Comparison of ENCODE assay signal across 10 mouse cellular contexts in the genomic region with DNA sequence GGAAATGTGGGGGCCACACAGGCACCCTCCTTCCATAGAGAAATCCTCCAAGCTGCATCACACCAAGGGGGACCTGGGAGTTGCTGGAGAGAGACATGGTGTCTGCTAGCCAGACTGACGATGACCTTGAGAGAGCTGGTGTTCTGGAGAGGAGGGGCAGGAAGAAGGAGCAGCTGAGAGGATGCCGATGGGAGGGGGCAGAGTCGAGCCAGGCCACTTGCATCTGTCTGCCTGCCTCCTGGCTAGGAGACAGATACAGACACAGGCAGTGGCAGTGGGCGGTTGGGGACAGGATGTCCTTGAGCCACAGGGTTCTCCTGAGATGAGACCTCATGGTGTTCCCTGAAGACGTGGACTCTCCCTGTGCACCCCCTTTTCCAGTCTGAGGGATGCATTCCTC. TPM values are rescaled to one million over a fixed set of nuclear protein-coding genes. Genes with fewer than 3 reads are reported as not detected.
DNase-seq lines count a peak whose midpoint lies in the region; ATAC-seq and TF ChIP-seq lines count a peak whose summit lies in the region.
"Had no signal": no experiment of that assay in that cellular context is flagged by ENCODE, and none has a peak within 500 bp of the region (broad histone marks: within the 10 kb centered on the region; RNA-seq: fewer than 3 reads in every experiment).

No protein-coding gene starts in this region.

- DNase-seq in hindbrain, embryonic 10.5 days (ENCODE audit: low spot score): peak; percentile 40
- peak; percentile 74 for DNase-seq in gastrocnemius, postnatal 25 days
- DNase-seq in kidney, adult 2 months: peak; percentile 79
- DNase-seq in lung, postnatal 0 days (ENCODE audit: low spot score): peak; percentile 59
- no peak for DNase-seq in frontal cortex, postnatal 10 days (ENCODE audit: low spot score in 2 of 2)

- 0 out of 2 replicates have a peak, but pooled peaks have one; percentile 8 for TF ChIP-seq EP300 in lung, postnatal 0 days (IDR thresholded peaks at IDR 0.05)

- H3K9me3 ChIP-seq in hindbrain, embryonic 10.5 days: no peaks in the 10 kb centered on the region
- no peaks in the 10 kb centered on the region for H3K9me3 ChIP-seq in hindbrain, embryonic 12.5 days (replicated peaks)
- no peaks in the 10 kb centered on the region for H3K9me3 ChIP-seq in lung, postnatal 0 days (ENCODE audit: low read length)
- H3K9me3 ChIP-seq: neural tube, embryonic 13.5 days had no signal

- peaks cover 73% of the 10 kb centered on the region for H3K4me1 ChIP-seq in hindbrain, embryonic 10.5 days (replicated peaks)
- peaks cover 65% of the 10 kb centered on the region for H3K4me1 ChIP-seq in hindbrain, embryonic 12.5 days
- H3K4me1 ChIP-seq in kidney, adult 2 months (ENCODE audit: control insufficient read depth, insufficient read depth, low read length): peaks cover 9% of the 10 kb centered on the region
- peaks cover 15% of the 10 kb centered on the region for H3K4me1 ChIP-seq in lung, postnatal 0 days (ENCODE audit: insufficient read depth, low read depth, low read length)

- no peaks in the 10 kb centered on the region for H3K36me3 ChIP-seq in hindbrain, embryonic 10.5 days
- no peaks in the 10 kb centered on the region for H3K36me3 ChIP-seq in hindbrain, embryonic 12.5 days
- no peaks in the 10 kb centered on the region for H3K36me3 ChIP-seq in kidney, adult 2 months (ENCODE audit: control insufficient read depth, insufficient read depth, low read length)
- H3K36me3 ChIP-seq in lung, postnatal 0 days (ENCODE audit: insufficient read depth, low read length): no peaks in the 10 kb centered on the region
- H3K36me3 ChIP-seq: neural tube, embryonic 13.5 days had no signal

- TF ChIP-seq POLR2A in kidney, adult 2 months (IDR thresholded peaks at IDR 0.05; ENCODE audit: low read depth, low read length): no peak

- H3K9ac ChIP-seq in hindbrain, embryonic 12.5 days: no peak overlapping the region
- no peak overlapping the region for H3K9ac ChIP-seq in lung, postnatal 0 days (replicated peaks; ENCODE audit: low read depth)
- H3K9ac ChIP-seq: neural tube, embryonic 13.5 days had no signal

- ATAC-seq in hindbrain, embryonic 12.5 days (ENCODE audit: low FRiP score): no peak
- ATAC-seq in lung, postnatal 0 days: peak; percentile 49
- ATAC-seq in erythroid progenitor cell, adult 5-6 weeks (replicated peaks; ENCODE audit: low FRiP score, poor library complexity, severe bottlenecking): no peak
- ATAC-seq in monocyte, adult 5-6 weeks (replicated peaks; ENCODE audit: insufficient number of reproducible peaks, low FRiP score, low TSS enrichment, poor library complexity, severe bottlenecking): no peak

- H3K27me3 ChIP-seq in hindbrain, embryonic 10.5 days (ENCODE audit: insufficient read depth, poor library complexity, severe bottlenecking): peaks cover 39% of the 10 kb centered on the region
- no peaks in the 10 kb centered on the region; the same call in 1 of the 2 replicates for H3K27me3 ChIP-seq in hindbrain, embryonic 12.5 days
- no peaks in the 10 kb centered on the region for H3K27me3 ChIP-seq in kidney, adult 2 months (replicated peaks; ENCODE audit: control insufficient read depth, insufficient read depth, low read length)
- no peaks in the 10 kb centered on the region for H3K27me3 ChIP-seq in lung, postnatal 0 days (replicated peaks; ENCODE audit: insufficient read depth, low read length)

- TF ChIP-seq CTCF in kidney, adult 2 months (conservative IDR thresholded peaks at IDR 0.05; ENCODE audit: insufficient read depth, insufficient read length, low read depth, low read length): no peak
- TF ChIP-seq CTCF in lung, postnatal 0 days (IDR thresholded peaks at IDR 0.05): no peak; the same call in 1 of the 2 replicates

- no peak overlapping the region for H3K4me2 ChIP-seq in hindbrain, embryonic 12.5 days (replicated peaks)
- no peak overlapping the region for H3K4me2 ChIP-seq in lung, postnatal 0 days (replicated peaks; ENCODE audit: low read depth, low read length)
- H3K4me2 ChIP-seq: neural tube, embryonic 13.5 days had no signal

- H3K27ac ChIP-seq in hindbrain, embryonic 10.5 days: peak overlapping the region; percentile 66
- no peak overlapping the region for H3K27ac ChIP-seq in hindbrain, embryonic 12.5 days
- H3K27ac ChIP-seq in kidney, adult 2 months (ENCODE audit: insufficient read depth, low read depth, low read length): 0 out of 2 replicates have a peak overlapping the region, but pooled peaks have one; percentile 63
- H3K27ac ChIP-seq in lung, postnatal 0 days (ENCODE audit: low read length): no peak overlapping the region
- H3K27ac ChIP-seq: neural tube, embryonic 13.5 days had no signal

- H3K4me3 ChIP-seq in hindbrain, embryonic 10.5 days: no peak overlapping the region
- H3K4me3 ChIP-seq in hindbrain, embryonic 12.5 days: no peak overlapping the region
- H3K4me3 ChIP-seq in kidney, adult 2 months (ENCODE audit: insufficient read depth, low read depth, low read length): no peak overlapping the region
- H3K4me3 ChIP-seq in lung, postnatal 0 days (ENCODE audit: low read depth, low read length): no peak overlapping the region
- H3K4me3 ChIP-seq: erythroblast, embryonic 14.5 days; neural tube, embryonic 13.5 days had no signal

- WGBS in hindbrain, embryonic 10.5 days: 17% methylated on average over 5 of the region's 5 CpGs
- 13% methylated on average over 5 of the region's 5 CpGs for WGBS in hindbrain, embryonic 12.5 days
- WGBS in kidney, adult 2 months: 26% methylated on average over 5 of the region's 5 CpGs
- WGBS in lung, postnatal 0 days: 29% methylated on average over 5 of the region's 5 CpGs

RNA-seq across cellular contexts. Expression of gene Optc, which starts 16.3 kb away (rescaled TPM):
- 2.1 and 3.6 TPM in 2 replicates for polyA plus RNA-seq in hindbrain, embryonic 10.5 days (2016; fragmentation: Nextera tagmentation; extraction: Ambion mirVana)
- polyA plus RNA-seq in hindbrain, embryonic 12.5 days (2016; fragmentation: Nextera tagmentation; extraction: Ambion mirVana): 2.0 and 4.0 TPM in 2 replicates
- under 1 TPM in 1 of 2 experiments, not detected in 1; 0.75 TPM for total RNA-seq in gastrocnemius, postnatal 25 days (2021)
- polyA plus RNA-seq in kidney, adult 2 months (2012; rRNA removed): 0.48 and 1.5 TPM in 2 replicates
- 0.15 and 0.31 TPM in 2 replicates for polyA plus RNA-seq in lung, postnatal 0 days (2015; fragmentation: Nextera tagmentation; extraction: Ambion mirVana)
- not detected in 2 replicates for total RNA-seq in erythroid progenitor cell, adult 5-6 weeks (2015; ENCODE audit: low replicate concordance)
- not detected in 2 replicates for total RNA-seq in erythroid progenitor cell, adult 5-6 weeks (2017; ENCODE audit: low replicate concordance)
- not detected in 3 replicates for total RNA-seq in monocyte, adult 5-6 weeks (2017)
- polyA plus RNA-seq: erythroblast, embryonic 14.5 days had no signal

RNA-seq across cellular contexts. Expression of gene Prelp, which starts 29.7 kb away (rescaled TPM):
- 0.71 and 1.7 TPM in 2 replicates for polyA plus RNA-seq in hindbrain, embryonic 10.5 days (2016; fragmentation: Nextera tagmentation; extraction: Ambion mirVana)
- 7.2 and 10.5 TPM in 2 replicates for polyA plus RNA-seq in hindbrain, embryonic 12.5 days (2016; fragmentation: Nextera tagmentation; extraction: Ambion mirVana)
- 10 to 100 TPM; 14.9 to 21.8 TPM for total RNA-seq in gastrocnemius, postnatal 25 days (2021)
- 35.0 and 38.2 TPM in 2 replicates for polyA plus RNA-seq in kidney, adult 2 months (2012; rRNA removed)
- 6.4 and 7.1 TPM in 2 replicates for polyA plus RNA-seq in lung, postnatal 0 days (2015; fragmentation: Nextera tagmentation; extraction: Ambion mirVana)
- 0.42 TPM in 1 of 2 replicates, not detected in the other for total RNA-seq in erythroid progenitor cell, adult 5-6 weeks (2015; ENCODE audit: low replicate concordance)
- total RNA-seq in erythroid progenitor cell, adult 5-6 weeks (2017; ENCODE audit: low replicate concordance): 0.13 TPM in 1 of 2 replicates, not detected in the other
- total RNA-seq in monocyte, adult 5-6 weeks (2017): not detected in 3 replicates
- polyA plus RNA-seq: erythroblast, embryonic 14.5 days had no signal

Comparison
In these comparisons a context has a peak if more than half of its experiments do, and no peak if none do; other contexts are left out.
1. H3K27ac ChIP-seq: peak in hindbrain, embryonic 10.5 days (single experiment) and kidney, adult 2 months (single experiment); none in hindbrain, embryonic 12.5 days (single experiment) and lung, postnatal 0 days (single experiment).
2. DNase-seq: peak in hindbrain, embryonic 10.5 days (single experiment), gastrocnemius, postnatal 25 days (single experiment), kidney, adult 2 months (single experiment) and lung, postnatal 0 days (single experiment); none in frontal cortex, postnatal 10 days (0 of 2).